Mouse (Mus musculus): ENCODE results near the gene C2cd2l.

The C2cd2l gene

GRCm38 (mm10) chr9:44269077-44269476 is 51.0 kb downstream of the C2cd2l start:
- Histone ChIP-seq H3K36me3 (ENCODE audit: insufficient read depth, low read length) (no peaks in the 10 kb centered on the region), H3K27me3 (ENCODE audit: insufficient read depth, low read length) (peaks cover 28% of the 10 kb centered on the region), H3K4me1 (replicated peaks; ENCODE audit: low read depth, low read length) (peaks cover 20% of the 10 kb centered on the region), H3K4me3 (replicated peaks; ENCODE audit: low read length) (no peak overlapping the region), H3K9me3 (ENCODE audit: low read length) (0 out of 2 replicates have a peak, but pooled peaks cover 4% of the 10 kb centered on the region)
- TF ChIP-seq NANOG (IDR thresholded peaks at IDR 0.05; ENCODE audit: borderline replicate concordance, low read length) (no peak), POU5F1 (IDR thresholded peaks at IDR 0.05; ENCODE audit: borderline replicate concordance, low read length) (no peak), CTCF (conservative IDR thresholded peaks at IDR 0.05; ENCODE audit: low read length) (peak; percentile 46)

- H3K36me3 ChIP-seq (ENCODE audit: insufficient read depth, low read length), result no peaks in the 10 kb centered on the region
- 0 out of 2 replicates have a peak, but pooled peaks cover 4% of the 10 kb centered on the region for H3K9me3 ChIP-seq (ENCODE audit: low read length)
- peak within 1 kb of the TSS; percentile 82 for H3K4me3 ChIP-seq (replicated peaks; ENCODE audit: low read length)
- TF ChIP-seq NANOG (IDR thresholded peaks at IDR 0.05; ENCODE audit: borderline replicate concordance, low read length), result no peak
- no peak for TF ChIP-seq POU5F1 (IDR thresholded peaks at IDR 0.05; ENCODE audit: borderline replicate concordance, low read length)
- no peak for TF ChIP-seq CTCF (conservative IDR thresholded peaks at IDR 0.05; ENCODE audit: low read length)
- peaks cover 27% of the 10 kb centered on the region for H3K4me1 ChIP-seq (replicated peaks; ENCODE audit: low read depth, low read length)
- H3K27me3 ChIP-seq (ENCODE audit: insufficient read depth, low read length), result peaks cover 24% of the 10 kb centered on the region
Measured at GRCm38 (mm10) chr9:44268432-44268831, 51.7 kb downstream of the C2cd2l start, which contains the start of gene Nlrx1. Gene Nlrx1, minus strand, starts transcription at chr9:44268599.

- H3K4me3 ChIP-seq (replicated peaks; ENCODE audit: low read length), result peak overlapping the region; percentile 82
- TF ChIP-seq CTCF (conservative IDR thresholded peaks at IDR 0.05; ENCODE audit: low read length) (peak; percentile 51), POU5F1 (IDR thresholded peaks at IDR 0.05; ENCODE audit: borderline replicate concordance, low read length) (no peak)
- 0 out of 2 replicates have a peak, but pooled peaks cover 4% of the 10 kb centered on the region for H3K9me3 ChIP-seq (ENCODE audit: low read length)
- H3K27me3 ChIP-seq (ENCODE audit: insufficient read depth, low read length), result peaks cover 21% of the 10 kb centered on the region
- H3K4me1 ChIP-seq (replicated peaks; ENCODE audit: low read depth, low read length), result peaks cover 29% of the 10 kb centered on the region
- no peaks in the 10 kb centered on the region for H3K36me3 ChIP-seq (ENCODE audit: insufficient read depth, low read length)
Measured at GRCm38 (mm10) chr9:44268027-44268360, 52.1 kb downstream of the C2cd2l start.

- peaks cover 23% of the 10 kb centered on the region for H3K27me3 ChIP-seq (ENCODE audit: insufficient read depth, low read length)
Measured at GRCm38 (mm10) chr9:44267319-44268026, 52.6 kb downstream of the C2cd2l start.

GRCm38 (mm10) chr9:44266478-44267226 is 53.4 kb downstream of the C2cd2l start:
- TF ChIP-seq POU5F1 (IDR thresholded peaks at IDR 0.05; ENCODE audit: borderline replicate concordance, low read length) (no peak), NANOG (IDR thresholded peaks at IDR 0.05; ENCODE audit: borderline replicate concordance, low read length) (no peak)
- H3K27me3 ChIP-seq (ENCODE audit: insufficient read depth, low read length), result peaks cover 23% of the 10 kb centered on the region
- H3K4me3 ChIP-seq (replicated peaks; ENCODE audit: low read length), result no peak overlapping the region; the same call in 1 of the 2 replicates
- H3K36me3 ChIP-seq (ENCODE audit: insufficient read depth, low read length), result no peaks in the 10 kb centered on the region
- H3K4me1 ChIP-seq (replicated peaks; ENCODE audit: low read depth, low read length), result peaks cover 39% of the 10 kb centered on the region
- 0 out of 2 replicates have a peak, but pooled peaks cover 4% of the 10 kb centered on the region for H3K9me3 ChIP-seq (ENCODE audit: low read length)

More at GRCm38 (mm10) chr9:44267319-44268026, 52.6 kb downstream of the C2cd2l start:
- Histone ChIP-seq H3K9me3 (ENCODE audit: low read length) (0 out of 2 replicates have a peak, but pooled peaks cover 4% of the 10 kb centered on the region), H3K4me3 (replicated peaks; ENCODE audit: low read length) (peak overlapping the region; percentile 82), H3K36me3 (ENCODE audit: insufficient read depth, low read length) (no peaks in the 10 kb centered on the region), H3K4me1 (replicated peaks; ENCODE audit: low read depth, low read length) (peaks cover 33% of the 10 kb centered on the region)
- TF ChIP-seq NANOG (IDR thresholded peaks at IDR 0.05; ENCODE audit: borderline replicate concordance, low read length) (no peak), POU5F1 (IDR thresholded peaks at IDR 0.05; ENCODE audit: borderline replicate concordance, low read length) (no peak), CTCF (conservative IDR thresholded peaks at IDR 0.05; ENCODE audit: low read length) (no peak)

- Histone ChIP-seq H3K9me3 (ENCODE audit: low read length) (no peaks in the 10 kb centered on the region), H3K36me3 (ENCODE audit: insufficient read depth, low read length) (no peaks in the 10 kb centered on the region), H3K4me1 (replicated peaks; ENCODE audit: low read depth, low read length) (peaks cover 46% of the 10 kb centered on the region), H3K4me3 (replicated peaks; ENCODE audit: low read length) (no peak overlapping the region), H3K27me3 (ENCODE audit: insufficient read depth, low read length) (0 out of 2 replicates have a peak, but pooled peaks cover 12% of the 10 kb centered on the region)
- TF ChIP-seq POU5F1 (IDR thresholded peaks at IDR 0.05; ENCODE audit: borderline replicate concordance, low read length), result no peak
- TF ChIP-seq NANOG (IDR thresholded peaks at IDR 0.05; ENCODE audit: borderline replicate concordance, low read length), result no peak
- no peak for TF ChIP-seq CTCF (conservative IDR thresholded peaks at IDR 0.05; ENCODE audit: low read length)
Measured at GRCm38 (mm10) chr9:44261388-44261787, 58.7 kb downstream of the C2cd2l start.
